Mouse (Mus musculus): Measurements from ENCODE around the gene Epha10.

The Epha10 gene

DNA sequence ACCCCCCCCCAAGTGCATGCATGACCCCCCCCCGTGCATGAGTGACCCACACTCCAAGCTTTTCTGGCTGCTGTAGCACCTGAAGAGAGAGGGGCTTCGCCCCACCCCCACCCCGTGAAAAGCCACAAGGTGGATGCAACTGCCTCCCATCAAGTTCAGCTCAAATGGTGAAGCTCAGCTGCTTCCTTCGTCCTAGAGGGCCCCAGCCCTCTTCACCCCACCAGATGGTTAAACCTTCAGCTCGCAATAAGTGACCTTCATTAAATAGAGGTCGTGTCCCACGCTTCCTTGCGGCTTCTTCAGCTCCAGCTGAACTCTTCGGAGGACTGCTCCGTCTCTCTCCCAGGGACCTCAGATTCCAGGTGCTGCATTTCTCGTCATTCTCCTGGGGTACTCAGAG is at the start of gene Epha10:
Gene Epha10 (plus strand): TSS at position 301 of the 400 bp plus-strand sequence.
- no peak for DNase-seq (ENCODE audit: low read depth in 2 of 2, low spot score in 2 of 2)

GRCm38 (mm10) chr4:124832796-124833195 is 47.9 kb upstream of the Epha10 start:
- no peak for DNase-seq (ENCODE audit: low read depth in 2 of 2, low spot score in 2 of 2)

DNA sequence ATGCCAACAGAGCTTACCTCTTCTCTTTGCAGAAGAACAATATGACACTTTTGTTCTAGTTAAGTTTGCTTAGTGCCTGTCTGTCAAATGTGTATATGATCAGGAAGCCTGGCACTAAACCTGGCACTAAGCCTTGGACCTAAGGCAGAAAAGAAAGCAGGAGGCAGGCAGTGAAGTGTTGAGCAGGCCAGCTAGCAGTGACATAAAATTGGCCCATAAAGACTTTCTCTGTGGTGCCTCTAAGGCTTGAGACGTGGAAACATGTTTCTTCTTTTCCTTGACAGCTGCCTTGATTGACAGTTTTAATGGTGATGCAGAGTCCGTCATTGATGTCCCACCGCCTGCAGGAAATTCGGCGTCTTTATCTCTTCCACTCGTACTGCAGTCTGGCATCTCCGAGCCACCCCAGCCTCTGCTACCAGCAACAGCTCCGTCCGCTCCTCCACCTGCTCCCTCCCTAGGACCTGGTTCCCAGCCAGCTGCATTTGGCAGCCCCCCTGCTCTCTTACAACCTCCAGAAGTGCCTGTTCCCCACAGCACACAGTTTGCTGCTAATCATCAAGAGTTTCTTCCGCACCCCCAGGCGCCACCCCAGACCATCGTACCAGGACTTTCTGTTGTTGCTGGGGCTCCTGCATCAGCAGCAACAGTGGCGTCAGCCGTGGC is 42.5 kb upstream of the Epha10 start:
- no peak for DNase-seq (ENCODE audit: low read depth in 2 of 2, low spot score in 2 of 2)

DNA sequence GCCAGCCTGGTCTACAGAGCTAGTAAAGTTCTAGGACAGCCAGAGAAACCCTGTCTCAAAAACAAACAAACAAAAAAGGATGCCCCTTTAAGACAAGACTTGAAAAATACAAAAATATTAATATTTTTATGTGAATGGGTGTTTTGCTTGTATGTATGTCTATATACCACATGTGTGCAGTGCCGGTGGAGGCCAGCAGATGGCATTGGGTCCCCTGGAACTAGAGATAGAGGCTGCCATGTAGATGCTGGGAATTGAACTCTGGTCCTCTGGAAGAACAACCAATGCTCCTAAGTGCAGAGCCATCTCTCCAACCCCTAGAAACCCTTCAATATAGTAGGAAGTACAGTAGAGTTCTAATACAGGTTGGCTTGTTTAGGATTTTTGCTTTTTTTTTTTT is 39.7 kb upstream of the Epha10 start:
- no peak for DNase-seq (ENCODE audit: low read depth in 2 of 2, low spot score in 2 of 2)

DNA sequence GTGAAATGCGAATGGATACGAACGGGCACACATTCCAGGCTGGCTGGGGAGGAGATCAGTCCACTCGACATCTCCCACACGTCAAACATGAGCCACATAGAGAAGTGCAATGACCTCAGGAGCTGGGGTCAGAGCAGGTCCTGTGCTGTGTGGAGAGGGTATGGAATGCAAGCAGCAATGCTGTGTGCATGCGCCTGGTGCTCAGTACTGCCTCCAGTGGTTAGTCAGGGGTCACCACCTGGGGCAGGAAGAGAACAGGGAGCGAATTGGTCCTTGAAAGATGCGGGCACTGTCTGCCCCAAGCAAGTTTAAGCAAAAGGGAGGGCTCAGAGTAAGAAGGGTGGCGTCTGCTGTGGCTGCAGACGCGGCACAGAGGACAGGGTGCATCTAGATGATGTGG is 37.2 kb upstream of the Epha10 start:
- peak in 1 of 2 experiments; percentile 40 for DNase-seq (ENCODE audit: low read depth in 2 of 2, low spot score in 2 of 2)

- DNase-seq (ENCODE audit: low read depth in 2 of 2, low spot score in 2 of 2): peak; percentile 78 to 85
Measured at GRCm38 (mm10) chr4:124847573-124847972, 33.1 kb upstream of the Epha10 start.

- DNase-seq (ENCODE audit: low read depth in 2 of 2, low spot score in 2 of 2): no peak
Measured at GRCm38 (mm10) chr4:124849631-124850260, 31.0 kb upstream of the Epha10 start.

- peak; percentile 87 for DNase-seq (ENCODE audit: low read depth in 2 of 2, low spot score in 2 of 2)
Measured at GRCm38 (mm10) chr4:124850261-124850913, 30.3 kb upstream of the Epha10 start, which contains the start of gene Yrdc. TSS of gene Yrdc (plus strand) at chr4:124850679.

- DNase-seq (ENCODE audit: low read depth in 2 of 2, low spot score in 2 of 2): peak; percentile 41 to 42
Measured at GRCm38 (mm10) chr4:124850933-124851658, 29.6 kb upstream of the Epha10 start, which contains the start of gene 1110065P20Rik. TSS of gene 1110065P20Rik (minus strand) at chr4:124851196.

- DNase-seq (ENCODE audit: low read depth in 2 of 2, low spot score in 2 of 2): no peak
Measured at GRCm38 (mm10) chr4:124856294-124856693, 24.4 kb upstream of the Epha10 start.

GRCm38 (mm10) chr4:124858370-124858769 is 22.3 kb upstream of the Epha10 start:
- no peak for DNase-seq (ENCODE audit: low read depth in 2 of 2, low spot score in 2 of 2)

DNA sequence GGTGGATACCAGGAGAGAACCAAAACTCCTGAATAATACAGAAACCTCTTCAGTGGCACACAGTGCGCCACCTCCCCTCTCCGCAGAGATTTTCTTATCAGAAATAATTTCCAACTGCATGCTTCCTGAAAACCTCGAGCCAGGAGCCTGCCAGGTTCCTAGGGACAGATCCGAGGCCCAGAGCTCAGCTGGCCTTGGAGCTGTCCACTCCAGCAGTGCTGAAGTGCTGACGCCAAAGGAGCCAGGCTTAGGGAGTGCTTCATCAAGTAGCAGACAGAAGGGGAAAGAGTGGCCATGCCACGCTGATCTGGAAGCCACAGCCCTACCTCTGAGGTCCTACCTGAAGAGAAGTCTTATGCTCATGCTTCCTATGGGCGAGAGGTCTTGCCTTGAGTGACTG is 20.3 kb upstream of the Epha10 start:
- no peak for DNase-seq (ENCODE audit: low read depth in 2 of 2, low spot score in 2 of 2)

DNA sequence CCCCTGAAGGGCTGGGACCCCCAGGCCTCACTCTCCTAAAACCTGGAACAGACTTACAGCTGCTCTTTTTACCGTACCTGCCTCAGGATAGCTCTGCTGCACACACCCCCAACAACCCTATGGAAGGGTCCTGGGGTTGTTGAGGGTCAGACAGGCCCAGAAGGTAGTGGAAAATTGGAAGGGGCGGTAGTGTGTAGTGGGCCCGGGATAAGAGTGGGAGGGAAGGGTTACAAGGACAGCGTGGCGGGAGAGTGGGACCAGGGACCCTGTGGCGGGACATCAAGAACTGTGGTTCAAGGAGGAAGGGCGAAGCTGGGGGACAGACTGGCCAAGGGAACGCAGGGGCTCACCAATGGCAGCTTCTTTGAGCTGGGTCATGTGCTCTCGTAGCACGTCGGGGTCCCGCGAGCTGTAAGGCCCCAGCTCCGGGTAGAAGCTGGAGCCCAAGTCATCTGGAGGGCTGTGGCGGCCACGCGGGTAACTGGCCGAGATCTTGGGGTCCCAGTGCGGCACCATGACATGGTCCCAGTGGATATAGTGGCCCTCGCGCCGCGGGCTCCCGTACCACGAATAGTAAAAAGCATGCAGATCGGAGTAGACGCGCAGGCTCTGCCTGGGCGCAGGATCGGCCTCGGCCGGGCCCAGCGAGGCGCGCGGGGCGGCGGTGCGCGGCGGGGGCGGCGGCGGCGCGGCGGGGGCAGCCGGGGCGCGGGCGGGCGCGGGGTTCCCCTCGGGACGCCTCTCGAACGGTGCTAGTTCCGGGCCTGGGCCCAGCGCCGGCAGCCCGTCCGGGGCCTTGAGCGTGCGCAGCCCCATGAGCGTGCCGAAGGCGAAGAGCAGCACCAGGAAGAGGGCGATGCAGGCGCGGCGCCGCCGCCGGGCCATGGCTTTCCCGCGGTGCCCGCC is 19.2 kb upstream of the Epha10 start, which contains the start of gene Maneal:
Gene Maneal (minus strand): TSS at position 889 of the 906 bp plus-strand sequence.
- DNase-seq (ENCODE audit: low read depth in 2 of 2, low spot score in 2 of 2): no peak

- no peak for DNase-seq (ENCODE audit: low read depth in 2 of 2, low spot score in 2 of 2)
Measured at GRCm38 (mm10) chr4:124872719-124873118, 8.0 kb upstream of the Epha10 start.

DNA sequence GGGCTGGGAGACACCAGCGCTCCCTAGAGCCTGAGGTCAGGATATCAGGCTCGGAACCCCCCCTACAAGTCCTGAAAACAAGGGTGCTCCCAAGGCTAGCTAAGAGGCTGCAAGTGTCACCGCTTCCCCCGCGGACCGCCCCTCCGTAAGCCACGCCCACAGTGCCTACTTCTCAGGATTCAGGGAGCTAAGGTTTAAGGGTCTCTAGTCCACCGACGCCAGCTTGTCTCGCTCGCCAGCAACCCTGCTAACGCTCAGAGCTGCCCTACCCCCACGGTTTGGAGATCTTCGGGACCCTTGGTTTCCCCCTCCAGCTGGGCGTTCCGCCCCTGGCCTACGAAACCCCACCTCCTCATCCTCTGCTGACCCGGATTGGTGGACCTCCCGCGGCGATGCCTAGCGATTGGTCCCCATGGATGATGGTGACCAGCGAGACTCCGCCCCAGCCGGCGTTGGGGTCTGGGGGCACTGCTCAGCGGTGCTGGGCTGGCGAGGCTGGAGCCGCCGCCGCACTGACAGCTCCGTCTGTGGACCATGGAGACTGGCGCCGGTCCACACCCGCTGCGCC is 726 bp downstream of the Epha10 start:
- no peak for DNase-seq (ENCODE audit: low read depth in 2 of 2, low spot score in 2 of 2)

DNA sequence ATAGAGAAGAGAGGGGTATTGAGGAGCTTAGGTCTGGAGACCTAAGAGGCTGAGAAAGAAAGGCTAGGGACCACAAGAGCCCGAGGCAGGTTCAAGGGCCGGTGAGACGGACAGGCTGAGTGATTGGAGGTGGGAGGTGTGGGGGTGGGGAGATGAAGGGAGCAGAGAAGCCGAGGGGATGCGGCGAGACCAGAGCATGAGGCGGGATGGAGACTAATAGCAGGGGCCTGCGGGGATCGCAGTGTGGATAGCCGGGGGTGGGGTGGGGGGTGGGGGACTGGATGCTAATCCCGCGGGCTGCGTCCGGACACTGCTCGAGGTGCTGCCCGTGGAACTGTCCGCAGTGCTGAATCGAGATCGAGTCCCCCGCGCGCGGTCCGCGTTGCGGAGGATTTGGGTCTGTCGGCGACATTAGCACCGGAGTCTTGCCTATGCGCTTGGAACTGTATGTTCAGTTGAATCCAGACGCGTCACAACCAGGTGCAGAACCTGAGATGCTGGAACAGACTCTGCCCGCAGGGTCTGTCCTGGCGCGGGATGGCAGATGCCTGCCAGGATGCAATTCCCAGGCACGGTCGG is 1.5 kb downstream of the Epha10 start:
- no peak for DNase-seq (ENCODE audit: low read depth in 2 of 2, low spot score in 2 of 2)

- no peak for DNase-seq (ENCODE audit: low read depth in 2 of 2, low spot score in 2 of 2)
Measured at GRCm38 (mm10) chr4:124888702-124889101, 8.0 kb downstream of the Epha10 start.

- no peak for DNase-seq (ENCODE audit: low read depth in 2 of 2, low spot score in 2 of 2)
Measured at GRCm38 (mm10) chr4:124889935-124890334, 9.2 kb downstream of the Epha10 start.

- no peak for DNase-seq (ENCODE audit: low read depth in 2 of 2, low spot score in 2 of 2)
Measured at GRCm38 (mm10) chr4:124890831-124891230, 10.1 kb downstream of the Epha10 start.

DNA sequence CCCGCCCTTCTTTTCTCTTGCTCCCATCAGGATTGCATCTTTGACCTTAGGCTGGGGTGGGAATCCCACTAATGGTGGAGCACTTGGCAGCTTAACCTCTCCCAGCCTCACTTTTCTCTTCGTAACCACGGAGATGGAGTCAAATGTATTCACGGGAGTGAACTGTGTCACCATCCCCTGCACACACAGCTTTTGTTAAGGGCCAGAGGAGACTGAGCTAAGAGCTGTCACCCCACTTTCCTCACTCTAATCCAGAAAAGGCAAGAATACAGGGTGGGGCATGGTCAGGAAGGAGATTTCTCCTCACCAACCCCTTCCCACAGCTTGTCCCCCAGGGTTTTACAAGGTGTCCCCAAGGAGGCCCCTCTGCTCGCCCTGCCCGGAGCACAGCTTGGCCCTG is 13.1 kb downstream of the Epha10 start:
- DNase-seq (ENCODE audit: low read depth in 2 of 2, low spot score in 2 of 2): no peak

All from CD8-positive naive resting alpha-beta T cell, adult 2 months (primary cell).